Mouse (Mus musculus) stomach, postnatal 0 days (tissue): ENCODE data around the gene Lmo7.

Experiments used
- CTCF ChIP-seq: IDR thresholded peaks from 2 replicates; pipeline ENCODE4 v1.5.1; 2016; ENCODE audit warnings: antibody characterized with exemption, low read depth, mild to moderate bottlenecking, moderate library complexity
- EP300 ChIP-seq: optimal IDR thresholded peaks from 2 replicates; pipeline ENCODE3; 2016; ENCODE audit warnings: antibody characterized with exemption

DNA sequence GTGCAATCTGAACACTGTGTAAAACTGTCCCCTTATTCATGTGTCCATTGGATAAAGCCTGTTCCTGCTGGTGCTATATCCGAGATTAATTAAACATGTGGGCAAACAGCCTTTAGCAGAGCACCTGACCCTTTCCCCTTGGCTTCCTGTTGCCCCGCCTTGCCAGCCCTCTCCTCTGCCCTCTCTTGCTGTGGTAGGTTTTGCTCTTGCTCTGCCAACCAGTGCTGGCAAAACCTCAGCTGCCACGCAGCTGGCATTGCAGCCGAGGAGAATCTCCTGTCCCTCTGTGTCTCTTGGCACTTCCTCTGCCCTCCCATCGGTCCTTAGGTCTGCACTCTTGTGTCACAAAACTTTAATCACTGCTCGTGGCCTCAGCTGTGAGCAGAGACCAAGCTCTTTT is 100.4 kb downstream of the Lmo7 start:
- TF ChIP-seq EP300 (no peak), CTCF (no peak)
